Mouse (Mus musculus) forebrain, embryonic 10.5 days (tissue): Measurements from ENCODE around the gene Tspan2. TPM values are rescaled to one million over a fixed set of nuclear protein-coding genes. Genes with fewer than 3 reads are reported as not detected.

Experiments used
- DNase-seq: peaks from one replicate; pipeline ENCODE4 v3.0.0-alpha.2; 2017; ENCODE audit warnings: low spot score; ENCODE audit errors: extremely low spot score
- H3K27ac ChIP-seq: fragments of 300-500 bp; sonication (generic); 2 replicates; pipeline ENCODE4 v1.5.1; 2016; ENCODE audit warnings: mild to moderate bottlenecking
- H3K27me3 ChIP-seq: fragments of 300-500 bp; sonication (generic); 2 replicates; pipeline ENCODE4 v1.6.1; 2016; ENCODE audit warnings: mild to moderate bottlenecking; ENCODE audit not compliant: poor library complexity, severe bottlenecking
- H3K36me3 ChIP-seq: fragments of 300-500 bp; sonication (generic); replicated peaks from 2 replicates; pipeline ENCODE4 v1.6.1; 2016; ENCODE audit warnings: mild to moderate bottlenecking, moderate library complexity
- H3K4me1 ChIP-seq: fragments of 300-500 bp; sonication (generic); 2 replicates; pipeline ENCODE4 v1.6.1; 2016
- H3K4me3 ChIP-seq: fragments of 300-500 bp; sonication (generic); 2 replicates; pipeline ENCODE4 v1.5.1; 2016; ENCODE audit warnings: mild to moderate bottlenecking, moderate library complexity
- H3K9me3 ChIP-seq: fragments of 300-500 bp; sonication (generic); 2 replicates; pipeline ENCODE4 v1.6.1; 2016; ENCODE audit warnings: mild to moderate bottlenecking, moderate library complexity
- WGBS: fragments of 180-500 bp; shearing (Covaris S2); methylation state at CpG from one replicate; pipeline ENCODE4 v1.1.7; 2016; 5-methylcytosine and 5-hydroxymethylcytosine counted together
- polyA plus RNA-seq: library from polyadenylated mRNA; unstranded; fragments of >200 nt; fragmentation: Nextera tagmentation; extraction: Ambion mirVana; gene quantifications from 2 replicates; pipeline ENCODE4 v1.2.1, GENCODE M21; 2016

Tspan2 gene
- polyA plus RNA-seq, 1 experiment from 2014 or later = 7.5 TPM

- H3K4me3 ChIP-seq = no peak overlapping the region
- H3K9me3 ChIP-seq = no peaks in the 10 kb centered on the region
- no peak overlapping the region for H3K27ac ChIP-seq
- DNase-seq = no peak
- no peaks in the 10 kb centered on the region for H3K4me1 ChIP-seq
- 0 out of 2 replicates have a peak, but pooled peaks cover 4% of the 10 kb centered on the region for H3K27me3 ChIP-seq
- WGBS = 74% methylated on average over 3 of the region's 3 CpGs
- no peaks in the 10 kb centered on the region for H3K36me3 ChIP-seq
Observed at GRCm38 (mm10) chr3:102717586-102718285, 16.6 kb upstream of the Tspan2 start.

DNA sequence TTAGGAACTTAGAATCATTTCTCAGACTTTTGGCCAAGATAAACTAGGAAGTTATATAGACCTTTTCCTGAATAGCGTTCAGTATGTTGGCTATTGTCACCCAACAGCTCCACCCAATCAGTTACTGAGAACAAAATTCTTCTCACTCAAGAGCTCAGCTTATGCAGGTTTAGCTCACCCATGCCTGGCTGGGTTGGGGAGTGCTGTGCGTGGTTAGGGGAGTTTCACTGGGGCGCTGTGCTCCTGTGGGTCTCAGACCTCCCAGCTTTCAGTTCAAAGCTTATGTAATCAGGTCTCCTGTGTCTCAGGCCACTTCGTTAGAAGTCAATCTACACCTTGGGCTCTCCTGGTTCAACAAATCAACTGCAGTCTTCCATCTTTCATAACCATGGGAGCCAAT lies 11.2 kb upstream of the Tspan2 start:
- 79% methylated on average over 4 of the region's 4 CpGs for WGBS
- no peaks in the 10 kb centered on the region for H3K36me3 ChIP-seq
- no peak for DNase-seq
- H3K9me3 ChIP-seq = no peaks in the 10 kb centered on the region
- no peak overlapping the region for H3K4me3 ChIP-seq
- no peak overlapping the region for H3K27ac ChIP-seq
- H3K4me1 ChIP-seq = no peaks in the 10 kb centered on the region
- H3K27me3 ChIP-seq = no peaks in the 10 kb centered on the region

DNA sequence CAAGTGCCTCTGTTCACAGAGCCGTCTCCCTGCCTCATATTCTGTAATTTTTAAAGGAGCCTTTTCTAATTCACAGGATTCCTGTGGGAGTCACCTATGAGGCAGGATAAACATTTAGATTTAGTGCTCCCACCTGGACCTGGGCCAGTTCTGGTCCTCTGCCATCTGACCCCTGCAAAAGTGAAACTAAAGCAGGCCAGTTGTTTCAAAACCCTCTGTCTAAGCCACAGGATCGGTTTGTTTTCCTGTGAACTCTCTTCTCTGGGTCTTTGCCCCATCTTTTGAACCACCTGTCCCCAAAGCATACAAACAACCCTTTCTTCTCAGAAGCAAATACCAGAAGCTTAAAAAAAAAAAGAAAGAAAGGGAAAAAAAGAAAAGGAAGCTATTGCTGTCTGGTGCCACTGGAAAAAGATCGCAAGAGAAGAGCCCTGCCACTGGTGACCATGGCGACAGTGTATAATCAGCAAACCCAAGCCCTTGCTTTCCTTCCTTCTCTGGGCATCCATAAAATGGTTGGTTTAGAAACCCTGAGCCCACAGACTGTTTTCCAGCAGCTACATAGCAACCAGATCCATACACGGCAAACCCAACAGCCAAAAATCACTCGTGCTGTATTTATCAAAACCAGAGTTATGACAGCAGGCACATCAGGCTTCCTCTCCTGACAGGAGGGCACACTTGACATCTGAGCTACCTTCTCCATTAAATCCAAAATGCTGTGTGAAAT lies 10.3 kb upstream of the Tspan2 start:
- H3K9me3 ChIP-seq = no peaks in the 10 kb centered on the region
- 80% methylated on average over 6 of the region's 6 CpGs for WGBS
- H3K27ac ChIP-seq = no peak overlapping the region
- no peaks in the 10 kb centered on the region for H3K27me3 ChIP-seq
- H3K36me3 ChIP-seq = no peaks in the 10 kb centered on the region
- H3K4me3 ChIP-seq = no peak overlapping the region
- DNase-seq = no peak
- no peaks in the 10 kb centered on the region for H3K4me1 ChIP-seq

- no peak overlapping the region for H3K27ac ChIP-seq
- 77% methylated on average over 7 of the region's 7 CpGs for WGBS
- H3K36me3 ChIP-seq = no peaks in the 10 kb centered on the region
- no peaks in the 10 kb centered on the region for H3K9me3 ChIP-seq
- DNase-seq = no peak
- H3K4me1 ChIP-seq = no peaks in the 10 kb centered on the region
- H3K27me3 ChIP-seq = no peaks in the 10 kb centered on the region
- H3K4me3 ChIP-seq = no peak overlapping the region
Observed at GRCm38 (mm10) chr3:102724798-102725459, 9.4 kb upstream of the Tspan2 start.

DNA sequence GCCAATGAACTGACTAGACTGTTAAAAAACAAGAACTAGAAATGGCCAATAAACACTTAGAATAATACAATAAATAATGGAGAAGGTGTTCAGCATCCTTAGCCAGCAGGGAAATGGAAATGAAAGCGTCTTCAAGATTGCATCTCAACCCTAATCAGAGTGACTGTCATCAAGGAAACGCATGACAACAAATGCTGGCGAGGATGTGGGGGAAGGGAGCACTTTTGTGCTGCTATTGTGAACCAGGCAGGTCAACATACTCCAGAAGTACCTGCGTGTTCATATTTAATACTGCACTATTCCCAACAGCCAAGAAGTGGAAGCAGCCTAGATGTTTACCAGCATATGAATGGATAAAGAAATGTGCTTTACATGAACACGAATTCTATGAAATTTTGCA lies 4.9 kb upstream of the Tspan2 start:
- DNase-seq = no peak
- Histone ChIP-seq H3K27me3 (peaks cover 15% of the 10 kb centered on the region), H3K9me3 (no peaks in the 10 kb centered on the region), H3K36me3 (no peaks in the 10 kb centered on the region), H3K27ac (no peak overlapping the region), H3K4me3 (no peak overlapping the region), H3K4me1 (peaks cover 7% of the 10 kb centered on the region)
- WGBS = 70% methylated on average over 5 of the region's 5 CpGs

DNA sequence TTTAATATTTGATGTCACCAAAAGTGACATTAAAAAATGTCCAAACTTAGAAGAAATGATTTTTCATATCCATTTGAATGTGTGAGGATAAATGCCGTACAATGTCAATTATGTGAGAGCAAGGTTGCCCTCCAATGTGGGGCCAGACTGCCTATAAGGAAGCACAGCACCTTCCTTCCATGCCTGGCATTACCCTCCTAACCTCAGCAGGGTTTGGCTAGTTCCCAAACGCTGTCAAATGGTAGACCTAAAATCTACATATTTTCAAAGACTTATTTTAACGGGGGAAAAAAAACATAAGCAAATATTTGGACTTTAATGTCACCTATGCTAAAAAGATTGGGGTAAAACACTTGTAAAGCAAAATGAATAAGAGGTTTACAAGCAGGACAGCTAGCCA lies 3.2 kb upstream of the Tspan2 start:
- peaks cover 27% of the 10 kb centered on the region for H3K27me3 ChIP-seq
- H3K4me3 ChIP-seq = no peak overlapping the region
- H3K27ac ChIP-seq = no peak overlapping the region
- H3K36me3 ChIP-seq = no peaks in the 10 kb centered on the region
- no peaks in the 10 kb centered on the region for H3K9me3 ChIP-seq
- WGBS = 78% methylated on average over 3 of the region's 3 CpGs
- peaks cover 22% of the 10 kb centered on the region for H3K4me1 ChIP-seq
- DNase-seq = no peak

GRCm38 (mm10) chr3:102732619-102733018 lies 1.7 kb upstream of the Tspan2 start:
- peaks cover 22% of the 10 kb centered on the region for H3K4me1 ChIP-seq
- 90% methylated on average over 4 of the region's 4 CpGs for WGBS
- H3K27ac ChIP-seq = no peak overlapping the region
- no peaks in the 10 kb centered on the region for H3K36me3 ChIP-seq
- H3K9me3 ChIP-seq = no peaks in the 10 kb centered on the region
- no peak for DNase-seq
- no peak overlapping the region for H3K4me3 ChIP-seq
- H3K27me3 ChIP-seq = peaks cover 31% of the 10 kb centered on the region

DNA sequence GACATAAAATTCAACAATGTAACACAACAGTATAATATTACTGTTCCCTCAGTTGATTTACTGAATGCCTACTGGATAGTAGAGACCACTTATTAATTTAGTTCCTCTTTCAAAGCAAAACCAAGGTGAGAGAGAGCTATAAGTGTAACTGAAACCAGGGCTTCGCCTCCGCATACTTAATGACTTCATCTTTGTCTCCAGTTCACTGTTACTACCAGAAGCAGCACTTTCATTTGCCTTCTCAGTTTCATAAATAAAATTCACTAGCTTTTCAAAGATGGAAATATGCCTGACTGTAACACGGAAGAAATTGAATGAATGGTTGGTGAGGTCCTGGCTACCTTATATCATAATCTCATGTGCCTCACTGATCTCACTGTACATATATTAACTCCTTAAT lies 1.3 kb upstream of the Tspan2 start:
- no peak overlapping the region for H3K27ac ChIP-seq
- H3K27me3 ChIP-seq = peaks cover 31% of the 10 kb centered on the region
- H3K9me3 ChIP-seq = no peaks in the 10 kb centered on the region
- H3K4me1 ChIP-seq = peaks cover 22% of the 10 kb centered on the region
- no peaks in the 10 kb centered on the region for H3K36me3 ChIP-seq
- 95% methylated on average over 3 of the region's 3 CpGs for WGBS
- DNase-seq = no peak
- H3K4me3 ChIP-seq = no peak overlapping the region

- Histone ChIP-seq H3K36me3 (no peaks in the 10 kb centered on the region), H3K27me3 (peaks cover 31% of the 10 kb centered on the region), H3K4me3 (peak overlapping the region; percentile 83), H3K4me1 (peaks cover 22% of the 10 kb centered on the region), H3K9me3 (no peaks in the 10 kb centered on the region), H3K27ac (peak overlapping the region; percentile 88; the same call in 1 of the 2 replicates)
- DNase-seq = no peak
- 44% methylated on average over 6 of the region's 6 CpGs for WGBS
Observed at GRCm38 (mm10) chr3:102733936-102734312, 405 bp upstream of the Tspan2 start.

DNA sequence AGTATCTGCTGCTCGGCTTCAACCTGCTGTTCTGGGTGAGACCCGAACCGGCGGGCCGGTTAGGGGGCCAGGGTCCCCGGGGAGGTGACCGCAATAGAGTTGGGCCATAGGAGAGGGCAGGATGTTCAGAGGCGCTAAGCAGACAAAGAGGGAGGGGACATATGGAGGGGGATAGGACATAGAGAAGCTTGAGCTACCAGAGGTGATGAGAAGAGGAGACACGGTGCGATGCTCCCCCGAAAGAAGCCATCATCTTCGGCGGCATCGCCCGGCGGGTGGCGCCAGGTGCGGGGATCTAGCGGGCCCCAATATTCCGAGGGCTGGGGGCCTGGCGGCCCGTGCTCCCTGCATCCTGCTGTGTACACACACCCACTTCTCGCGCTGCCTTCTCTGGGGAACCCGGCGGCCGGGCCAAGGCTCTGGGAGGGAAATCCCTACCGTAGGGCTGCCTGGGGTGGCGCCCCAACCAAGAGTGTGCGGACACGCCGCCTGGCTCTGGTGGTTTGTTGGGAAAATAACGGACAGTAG lies 766 bp downstream of the Tspan2 start:
- peak overlapping the region; percentile 83 for H3K4me3 ChIP-seq
- peak; percentile 39 for DNase-seq

DNA sequence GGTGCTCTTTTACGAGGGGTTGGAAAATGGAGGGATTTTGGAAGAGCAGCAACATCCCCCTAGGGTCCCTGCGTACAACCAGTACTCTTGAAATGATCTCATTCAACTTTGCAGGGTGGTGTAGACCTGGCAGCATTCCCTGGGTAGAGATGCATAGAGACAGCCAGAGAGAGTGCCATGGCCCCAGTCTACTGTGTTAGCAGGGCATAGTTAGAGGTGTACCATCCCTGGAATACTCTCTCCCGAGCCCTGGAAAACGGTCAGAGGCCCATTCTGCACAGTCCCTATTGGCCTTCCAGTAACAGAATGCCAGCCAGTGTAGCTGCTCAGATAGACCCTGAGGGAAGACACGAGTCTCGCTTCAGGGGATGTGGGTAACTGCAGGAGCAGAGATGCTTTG lies 1.3 kb downstream of the Tspan2 start:
- WGBS = 47% methylated on average over 6 of the region's 6 CpGs
- no peaks in the 10 kb centered on the region for H3K9me3 ChIP-seq
- peak overlapping the region; percentile 83 for H3K4me3 ChIP-seq
- H3K27me3 ChIP-seq = peaks cover 31% of the 10 kb centered on the region
- H3K27ac ChIP-seq = peak overlapping the region; percentile 88; the same call in 1 of the 2 replicates
- no peaks in the 10 kb centered on the region for H3K36me3 ChIP-seq
- peaks cover 22% of the 10 kb centered on the region for H3K4me1 ChIP-seq
- no peak for DNase-seq

More for the DNA sequence above, 766 bp downstream of the Tspan2 start:
- no peaks in the 10 kb centered on the region for H3K36me3 ChIP-seq
- under 1% methylated on average over 33 of the region's 33 CpGs for WGBS
- H3K27me3 ChIP-seq = peaks cover 31% of the 10 kb centered on the region
- H3K4me1 ChIP-seq = peaks cover 22% of the 10 kb centered on the region
- H3K9me3 ChIP-seq = no peaks in the 10 kb centered on the region
- H3K27ac ChIP-seq = peak overlapping the region; percentile 88

DNA sequence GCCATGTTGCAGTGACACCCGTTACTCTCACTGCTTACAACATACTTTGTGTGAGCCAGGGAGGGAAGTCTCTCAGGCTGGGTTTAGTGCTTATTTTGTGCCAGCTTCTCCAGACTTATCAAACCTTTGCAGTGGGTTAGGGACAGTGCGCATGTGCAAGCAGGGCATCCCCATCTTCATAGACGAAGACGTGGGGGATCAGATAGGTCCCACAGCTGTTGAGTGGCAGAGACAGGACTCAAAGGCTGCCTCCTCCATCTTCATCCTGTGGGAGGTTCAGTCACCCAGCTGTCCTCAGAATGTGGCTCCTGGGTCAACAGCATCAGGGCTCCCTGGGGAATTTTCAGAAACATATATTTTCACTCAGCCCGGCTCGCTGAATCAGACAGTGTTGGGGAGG lies 2.1 kb downstream of the Tspan2 start:
- WGBS = 91% methylated on average over 6 of the region's 6 CpGs
- no peaks in the 10 kb centered on the region for H3K9me3 ChIP-seq
- no peak for DNase-seq
- H3K4me1 ChIP-seq = peaks cover 22% of the 10 kb centered on the region
- peaks cover 31% of the 10 kb centered on the region for H3K27me3 ChIP-seq
- no peaks in the 10 kb centered on the region for H3K36me3 ChIP-seq
- H3K27ac ChIP-seq = no peak overlapping the region
- H3K4me3 ChIP-seq = no peak overlapping the region

DNA sequence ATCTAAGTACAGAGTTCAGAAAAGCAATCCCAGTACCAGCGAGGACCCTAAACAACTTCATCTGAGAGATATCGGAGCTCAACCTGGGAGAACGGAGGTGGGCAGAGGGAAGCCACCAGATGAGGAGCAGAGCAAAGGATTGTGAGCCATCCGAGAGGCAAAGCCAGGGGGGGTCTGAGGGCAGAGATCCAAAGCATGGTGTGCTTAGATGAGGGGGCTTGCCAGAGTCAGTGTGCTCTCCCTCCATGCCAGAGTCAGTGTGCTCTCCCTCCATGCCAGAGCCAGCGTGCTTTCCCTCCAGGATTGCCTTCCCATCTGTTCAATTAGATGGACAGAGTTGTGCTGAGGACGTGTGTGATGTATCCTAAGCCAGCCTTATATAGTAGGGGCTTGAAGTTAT lies 2.8 kb downstream of the Tspan2 start:
- H3K9me3 ChIP-seq = no peaks in the 10 kb centered on the region
- H3K27ac ChIP-seq = no peak overlapping the region
- H3K36me3 ChIP-seq = no peaks in the 10 kb centered on the region
- H3K4me1 ChIP-seq = peaks cover 22% of the 10 kb centered on the region
- 86% methylated on average over 6 of the region's 6 CpGs for WGBS
- DNase-seq = no peak
- H3K4me3 ChIP-seq = no peak overlapping the region
- H3K27me3 ChIP-seq = peaks cover 31% of the 10 kb centered on the region
